Mouse (Mus musculus) left cerebral cortex, adult 18-20 months (tissue): ENCODE measurements around the gene Sparc. TPM values are rescaled to one million over a fixed set of nuclear protein-coding genes. Genes with fewer than 3 reads are reported as not detected.

Source experiments
- DNase-seq, 2 experiments: peaks; one replicate each; pipeline ENCODE4 v3.0.0; 2021 to 2022; ENCODE audit warnings: low spot score in 2 of 2, mixed read lengths in 1 of 2
- long read RNA-seq, 2 experiments: library from polyadenylated mRNA; stranded (forward); transcript quantifications; one replicate each; pipeline ENCODE4 v2.0.0; 2021
- total RNA-seq, 2 experiments: library from RNA; stranded (reverse); gene quantifications; 2 replicates each; pipeline ENCODE4 v1.2.3; 2021

The Sparc gene
- total RNA-seq = 100 to 1,000 TPM; 174 to 202 TPM
- long read RNA-seq, experiment 1, transcript Sparc-201 (10 exons, 2,300 nt) = major isoform, 112 of 209 reads
- long read RNA-seq, experiment 1, transcript Sparc-202 (10 exons, 2,115 nt) = minor isoform, 24 of 209 reads
- long read RNA-seq, experiment 1, transcript Sparc-205 (5 exons, 741 nt) = minor isoform, 28 of 209 reads
- long read RNA-seq, experiment 1, partial matches to known transcripts = 27 of 209 reads
- long read RNA-seq, experiment 1, other reads (novel, unspliced or antisense) = 15 of 209 reads
- long read RNA-seq, experiment 2, transcript Sparc-201 (10 exons, 2,300 nt) = major isoform, 82 of 204 reads
- long read RNA-seq, experiment 2, transcript Sparc-205 (5 exons, 741 nt) = minor isoform, 34 of 204 reads
- long read RNA-seq, experiment 2, transcript Sparc-203 (4 exons, 909 nt) = minor isoform, 5 of 204 reads
- long read RNA-seq, experiment 2, transcript Sparc-202 (10 exons, 2,115 nt) = minor isoform, 19 of 204 reads
- long read RNA-seq, experiment 2, partial matches to known transcripts = 40 of 204 reads
- long read RNA-seq, experiment 2, other reads (novel, unspliced or antisense) = 23 of 204 reads

DNA sequence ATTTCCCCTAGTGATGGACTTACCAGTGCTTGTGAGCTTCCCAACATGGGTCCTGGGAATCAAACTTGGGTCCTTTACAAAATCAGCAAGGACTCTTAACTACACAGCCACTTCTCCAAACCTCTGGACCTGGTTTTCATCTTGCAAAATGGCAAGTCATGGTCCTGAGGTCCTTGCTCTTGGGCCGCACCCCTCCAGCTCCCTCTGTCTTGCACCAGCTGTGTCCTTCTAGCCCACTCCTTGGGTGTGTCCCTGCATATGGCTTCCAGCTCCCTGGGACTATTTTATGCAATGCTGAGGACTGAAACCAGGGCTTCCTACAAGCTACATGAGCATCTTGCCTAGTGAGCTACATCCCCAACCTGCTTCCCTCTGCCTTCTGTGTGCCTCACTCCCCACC lies at the start of gene Sparc:
TSS of gene Sparc (minus strand) at position 206 of the 400 bp plus-strand sequence.
- DNase-seq = no peak

DNA sequence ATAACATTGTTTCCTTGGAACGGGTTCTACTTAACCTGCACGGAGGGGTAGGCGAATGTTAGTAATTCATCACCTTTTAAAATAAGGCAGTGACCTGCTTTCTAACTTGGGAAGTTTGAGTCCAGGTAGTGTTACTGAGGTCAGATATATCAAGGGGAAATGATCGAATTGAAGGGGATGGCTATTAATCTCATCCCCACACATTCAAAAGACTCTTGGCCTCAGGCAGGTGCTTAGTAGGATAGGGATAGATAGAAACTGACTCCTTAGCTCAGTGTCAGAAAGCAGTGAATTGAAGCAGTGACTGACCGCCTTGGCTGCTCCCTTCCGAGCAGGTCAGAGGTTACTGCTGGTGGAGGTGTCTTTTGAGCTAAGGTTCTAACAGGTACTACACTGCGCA lies 48.5 kb upstream of the Sparc start:
- no peak for DNase-seq

DNA sequence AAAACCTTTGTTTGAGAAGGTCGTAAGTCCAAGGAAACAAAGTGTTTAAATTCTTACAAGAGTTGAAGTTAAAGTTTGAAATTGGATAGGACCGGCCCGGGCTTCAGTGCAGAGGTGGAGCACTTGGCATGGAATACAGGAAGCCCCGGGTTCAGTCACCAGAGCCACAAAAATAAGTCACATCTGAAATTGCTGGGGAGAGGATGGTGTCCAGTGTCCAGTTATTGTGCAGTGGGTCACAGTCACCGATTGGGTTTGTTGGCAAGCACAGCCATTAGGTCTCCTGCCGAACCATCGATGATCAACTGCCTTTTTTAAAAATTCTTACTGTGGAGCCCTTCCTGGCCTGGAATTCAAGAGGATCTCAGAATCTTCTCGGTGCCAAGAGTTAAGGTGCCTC lies 47.8 kb upstream of the Sparc start:
- no peak for DNase-seq

DNA sequence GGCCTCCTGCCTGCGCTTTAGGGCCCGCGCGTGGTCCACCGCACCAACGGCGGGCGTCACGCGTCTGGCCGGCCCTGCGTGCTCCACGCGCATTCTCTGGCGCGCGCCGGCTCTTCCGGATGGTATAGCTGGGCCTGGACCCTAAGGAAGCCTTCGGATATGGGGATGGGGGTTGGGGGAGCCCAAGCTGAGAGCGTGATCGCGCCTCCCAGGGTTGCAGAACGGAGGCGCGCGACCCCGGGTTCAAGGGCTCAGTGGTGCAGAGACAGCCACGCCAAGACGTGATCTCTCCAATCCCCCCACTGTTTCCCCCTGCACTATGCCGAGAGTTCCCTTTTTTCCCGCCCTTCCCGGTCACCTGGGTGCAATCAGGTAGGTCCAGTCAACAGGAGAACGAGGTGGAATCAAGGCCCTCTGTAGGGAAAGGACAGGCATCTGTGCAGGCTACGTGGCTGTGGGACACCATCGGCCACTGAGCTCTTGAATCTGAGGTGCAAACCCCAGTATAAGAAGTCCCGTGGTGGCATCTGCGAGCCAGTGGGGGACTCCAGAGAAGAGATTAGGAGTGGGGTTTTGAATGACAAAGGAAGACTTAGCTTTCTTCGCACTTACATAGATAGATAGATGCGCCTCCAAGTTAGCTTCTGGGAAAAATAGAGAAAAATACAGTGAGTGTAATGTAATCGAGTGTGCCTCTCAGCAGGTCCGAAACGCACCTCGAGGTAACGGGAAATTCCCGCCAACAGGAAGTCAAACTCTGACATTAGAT lies 47.1 kb upstream of the Sparc start:
- DNase-seq = no peak

DNA sequence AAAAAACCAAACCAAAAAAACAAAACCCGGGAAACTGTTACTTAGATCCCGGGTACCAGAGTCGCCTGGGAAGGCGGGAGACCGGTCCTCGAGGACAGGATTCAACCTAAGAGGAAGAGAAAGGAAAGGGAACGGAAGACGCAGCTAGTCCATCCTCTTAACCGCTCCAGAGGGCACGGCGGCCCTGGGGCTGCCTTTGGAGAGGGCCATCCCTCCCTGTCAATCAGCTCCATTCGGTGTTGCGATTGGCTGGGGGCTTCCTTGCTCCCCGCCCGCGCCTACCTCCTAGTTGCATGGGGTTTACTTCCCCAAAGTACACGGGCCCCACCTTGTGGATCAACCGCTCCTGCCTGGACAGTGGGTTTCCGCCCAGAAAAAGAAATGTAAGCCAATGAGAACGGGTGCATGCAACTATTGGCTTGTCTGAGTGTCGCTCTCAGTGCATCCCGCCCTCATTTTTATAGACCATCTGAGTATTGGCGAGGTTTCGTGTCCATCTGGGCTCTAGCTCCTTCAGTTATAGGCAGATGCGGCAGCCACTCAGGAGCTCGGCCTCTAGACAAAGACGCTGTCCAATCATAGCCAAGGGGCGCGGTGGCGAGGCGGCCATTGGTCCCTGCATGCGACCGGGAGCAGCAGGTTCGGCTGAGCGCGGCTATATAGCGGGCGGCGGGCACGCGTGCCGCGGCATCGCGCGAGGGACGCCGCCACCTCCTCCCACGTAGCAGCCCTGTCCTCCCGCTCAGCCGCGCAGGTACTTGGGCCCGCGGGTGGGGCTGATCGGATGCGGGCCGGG lies 46.3 kb upstream of the Sparc start, which contains the start of gene G3bp1:
TSS of gene G3bp1 (plus strand) at position 638 of the 796 bp plus-strand sequence.
- peak; percentile 99 to 100 for DNase-seq

DNA sequence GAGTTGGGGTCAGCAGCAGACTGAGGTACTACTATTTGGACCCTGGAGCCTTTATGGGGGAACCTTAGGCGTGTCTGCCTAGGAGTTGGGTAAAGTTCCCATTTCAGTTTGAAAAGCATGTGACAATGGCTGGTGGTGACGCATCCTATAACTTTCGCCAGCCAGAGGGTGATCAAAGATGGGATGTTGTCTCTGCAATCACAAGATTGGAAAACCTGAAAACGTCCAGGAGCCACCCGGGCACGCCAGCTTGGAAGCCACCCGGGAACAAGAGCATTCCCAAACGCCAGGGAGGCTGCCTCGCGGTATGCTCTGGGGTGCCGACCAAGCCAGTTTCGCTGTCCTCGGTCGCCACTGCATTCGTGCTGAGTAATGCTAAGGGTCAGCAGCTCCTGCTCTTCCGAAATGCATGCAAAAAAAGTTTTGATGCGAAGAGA lies 45.6 kb upstream of the Sparc start:
- DNase-seq = no peak

DNA sequence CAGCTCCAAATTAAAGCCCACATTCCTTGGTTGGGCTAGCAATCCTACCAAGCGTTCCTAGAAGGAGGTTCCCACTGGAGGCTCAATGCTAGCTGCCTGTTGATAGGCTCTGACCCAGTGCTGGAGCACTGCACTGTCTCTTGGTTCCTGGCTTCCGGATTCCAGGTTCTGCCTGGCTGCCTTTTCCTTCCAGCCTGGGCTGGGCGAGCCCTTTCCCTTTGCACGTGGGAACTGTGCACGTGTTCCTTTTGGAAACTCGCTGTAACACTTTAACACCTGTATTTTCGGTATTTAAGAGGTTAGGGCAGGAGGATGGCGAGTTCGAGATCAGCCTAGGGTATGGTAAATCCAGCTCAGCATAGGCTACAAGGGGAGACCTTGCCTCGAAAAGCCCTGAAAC lies 45.0 kb upstream of the Sparc start:
- DNase-seq = no peak

DNA sequence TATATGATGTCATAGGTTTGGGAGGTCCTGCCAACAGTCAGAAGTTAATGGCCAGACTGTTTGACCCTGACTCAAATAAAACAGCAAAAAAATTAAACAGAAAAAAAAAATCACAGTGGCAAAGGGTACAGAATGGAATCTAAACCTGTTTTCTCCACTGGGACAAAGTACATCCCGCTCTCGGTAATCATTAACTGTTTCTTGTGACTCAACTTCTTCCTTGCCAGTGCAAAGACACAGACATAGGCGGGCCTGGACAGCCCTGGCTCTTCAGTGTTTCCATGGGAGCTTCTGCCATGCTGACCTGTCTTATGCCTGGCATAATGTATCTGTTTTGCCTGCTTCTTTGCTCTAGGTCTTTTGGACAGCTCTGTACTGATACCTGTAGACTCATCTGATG lies 42.2 kb upstream of the Sparc start:
- no peak for DNase-seq

DNA sequence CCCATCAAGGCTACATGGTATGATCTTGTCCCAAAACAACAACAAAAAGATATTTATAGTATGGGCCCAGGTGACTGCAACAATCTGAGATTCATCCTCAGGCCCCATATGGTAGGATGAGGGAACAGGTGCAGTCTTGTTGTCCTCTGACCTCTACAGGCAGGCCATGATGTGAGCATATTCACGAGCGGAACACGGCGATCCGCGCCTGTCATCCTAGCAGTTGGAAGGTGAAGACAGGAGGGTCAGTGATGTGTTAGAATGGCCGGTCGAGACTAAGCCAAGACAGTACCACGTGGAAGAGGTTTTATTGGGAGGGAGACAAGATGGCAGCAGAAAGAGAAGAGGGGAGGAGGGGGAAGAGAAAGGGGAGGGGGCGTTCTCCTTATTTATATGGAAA lies 41.7 kb upstream of the Sparc start:
- DNase-seq = no peak

DNA sequence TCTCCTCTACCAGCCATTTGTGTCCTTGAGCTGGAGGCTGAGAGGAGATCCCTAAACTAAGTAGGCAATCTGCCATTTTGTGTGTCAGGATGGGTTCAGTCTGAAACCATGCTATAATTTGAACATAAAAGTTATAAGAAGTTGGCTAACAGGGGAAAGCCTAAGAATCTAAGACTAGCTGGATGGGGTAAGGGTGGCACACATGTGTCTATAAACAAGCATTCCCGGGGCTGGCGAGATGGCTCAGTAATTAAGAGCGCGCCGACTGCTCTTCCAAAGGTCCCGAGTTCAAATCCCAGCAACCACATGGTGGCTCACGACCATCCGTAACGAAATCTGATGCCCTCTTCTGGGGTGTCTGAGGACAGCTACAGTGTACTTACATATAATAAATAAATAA lies 39.2 kb upstream of the Sparc start:
- no peak for DNase-seq

DNA sequence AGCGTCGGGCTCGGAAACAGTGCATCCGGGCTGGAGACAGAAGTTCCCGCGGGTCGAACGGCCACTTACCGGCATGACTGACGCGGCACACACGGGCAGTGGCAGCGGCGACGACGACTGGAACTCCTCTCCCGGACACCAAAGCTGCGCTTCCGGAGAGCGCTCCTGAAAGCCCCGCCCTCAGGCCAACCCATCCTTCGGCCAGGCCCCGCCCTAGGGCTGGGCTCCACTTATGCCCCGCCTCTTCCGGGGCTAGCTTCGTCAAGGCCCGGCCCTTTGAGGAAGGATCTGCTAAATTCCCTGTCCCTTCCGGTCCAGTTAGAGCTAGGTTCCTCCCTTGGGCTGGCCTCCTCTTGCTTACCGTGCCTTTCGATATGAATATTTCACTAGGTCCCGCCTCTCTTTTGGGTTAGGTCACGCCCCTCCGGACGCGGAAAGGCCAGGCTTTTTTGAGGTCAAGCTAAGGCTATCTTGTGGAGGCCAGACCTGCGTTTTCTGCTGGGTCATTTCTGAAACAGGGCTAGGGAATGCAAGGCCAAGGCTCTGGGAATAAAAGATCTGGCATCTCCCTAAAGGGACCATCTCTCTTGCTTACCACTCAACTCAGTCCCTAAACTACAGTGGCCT lies 38.1 kb upstream of the Sparc start, which contains the start of gene Atox1:
TSS of gene Atox1 (minus strand) at position 221 of the 627 bp plus-strand sequence.
- DNase-seq = peak; percentile 90 to 94

DNA sequence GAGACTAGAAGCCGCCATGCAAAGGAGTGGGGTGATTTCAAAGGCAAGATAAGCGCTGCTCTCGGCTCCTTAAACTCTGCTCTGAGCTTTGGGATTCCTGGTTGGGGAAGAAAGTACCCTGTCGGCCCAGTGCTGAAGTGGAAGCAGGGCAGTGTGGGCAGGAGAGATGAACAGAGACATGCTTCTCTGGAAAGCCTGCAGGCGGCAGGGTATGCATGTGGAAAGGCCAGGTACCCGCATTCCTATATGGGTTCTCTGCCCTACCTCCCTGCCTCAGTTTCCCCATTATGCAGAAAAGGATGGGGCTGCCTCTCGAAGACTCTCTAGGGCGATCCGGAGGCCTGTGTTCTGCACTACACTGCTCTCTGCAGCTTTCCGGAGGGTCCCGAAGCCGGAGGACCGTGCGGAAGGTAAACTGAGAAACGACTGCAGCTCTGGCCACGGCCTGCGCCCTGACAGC lies 37.6 kb upstream of the Sparc start:
- DNase-seq = peak in 1 of 2 experiments; percentile 12

DNA sequence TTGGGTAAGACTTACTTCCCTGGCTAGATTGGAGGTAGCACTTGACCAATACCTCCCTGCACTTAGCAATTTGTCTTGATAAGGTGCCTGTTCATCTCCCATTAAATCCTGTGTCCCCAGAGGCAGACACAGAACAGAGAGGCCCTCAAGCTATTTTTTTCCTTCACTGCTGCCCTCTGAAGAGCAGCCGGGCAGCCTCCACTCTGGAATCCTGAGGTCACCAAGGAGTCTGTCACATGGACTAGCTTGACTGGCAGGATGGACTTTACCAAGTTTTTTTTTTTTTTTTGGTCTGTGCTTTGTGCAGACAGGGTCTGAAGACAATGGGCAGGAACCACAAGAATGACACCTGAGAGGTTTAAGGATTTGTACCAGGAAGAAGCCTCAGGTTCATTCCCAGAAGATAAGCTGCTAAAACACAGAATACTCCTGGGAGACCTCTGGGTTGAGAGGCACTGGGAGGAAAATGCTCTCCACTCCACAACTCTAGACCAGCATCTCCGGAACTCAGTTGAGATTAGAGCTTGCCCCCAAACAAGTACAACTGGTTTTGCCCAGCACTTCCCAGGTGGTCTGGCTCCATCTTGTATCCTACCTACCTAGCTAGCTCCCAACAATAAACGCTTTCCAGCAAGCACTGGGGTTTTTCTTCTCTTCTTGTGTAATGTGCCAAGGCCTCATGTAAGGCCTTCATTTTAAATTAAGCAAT lies 37.0 kb upstream of the Sparc start:
- DNase-seq = no peak

DNA sequence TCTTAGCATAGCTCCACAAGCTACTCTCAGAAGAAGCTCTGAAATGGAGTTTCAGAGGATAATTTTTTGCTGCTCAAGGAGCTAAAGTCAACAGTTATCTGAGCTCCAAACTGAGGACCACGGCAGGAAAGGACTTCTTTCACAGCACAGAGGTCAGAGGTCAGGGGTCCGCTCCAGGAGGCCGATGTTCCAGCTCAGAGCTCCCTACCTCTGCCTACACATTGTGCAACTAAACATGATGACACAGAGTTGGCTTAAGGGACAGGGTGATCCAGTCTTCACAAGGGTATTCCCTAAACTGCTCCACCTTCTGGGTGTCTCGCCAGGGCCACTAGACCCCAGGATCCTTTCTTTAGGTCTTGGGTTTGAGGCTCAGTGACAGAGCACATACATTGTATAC lies 35.5 kb upstream of the Sparc start:
- no peak for DNase-seq

DNA sequence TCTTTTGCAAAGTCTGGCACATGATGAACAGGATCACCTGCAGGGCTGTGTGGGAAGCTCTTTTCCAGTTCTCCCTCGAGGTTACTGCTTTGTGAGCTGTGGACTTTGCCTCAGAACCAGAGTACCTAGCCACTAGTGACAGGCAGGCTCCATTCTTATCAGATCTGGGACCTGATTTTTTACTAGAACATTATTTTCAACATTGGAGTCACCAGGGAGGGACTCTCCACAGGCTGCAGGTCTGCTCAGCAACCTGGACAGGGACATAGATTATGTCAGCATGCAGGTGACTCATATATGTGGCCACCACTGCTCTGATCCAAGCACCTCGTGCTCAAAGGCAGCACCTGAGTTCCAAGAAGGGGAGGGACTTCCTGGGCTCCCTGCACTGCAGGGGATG lies 32.2 kb upstream of the Sparc start:
- no peak for DNase-seq

DNA sequence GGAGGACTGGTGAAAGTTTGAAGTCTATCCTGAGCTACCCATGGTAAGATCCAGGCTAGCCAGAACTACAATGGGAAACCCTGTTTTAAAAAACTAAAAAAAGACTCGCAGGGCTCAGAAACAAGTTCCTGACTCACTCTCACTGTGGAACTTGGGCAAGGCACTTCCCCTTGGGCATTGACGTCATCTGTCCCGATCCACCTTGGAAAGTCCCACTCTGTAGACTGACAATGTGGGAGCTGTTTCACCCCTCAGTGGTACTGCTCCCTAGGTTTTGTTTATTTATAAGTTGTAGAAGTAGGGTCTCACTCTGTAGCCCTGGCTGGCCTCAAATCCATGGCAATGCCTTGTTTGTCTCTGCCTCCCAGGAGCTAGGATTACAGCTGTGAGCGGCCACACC lies 30.7 kb upstream of the Sparc start:
- no peak for DNase-seq

DNA sequence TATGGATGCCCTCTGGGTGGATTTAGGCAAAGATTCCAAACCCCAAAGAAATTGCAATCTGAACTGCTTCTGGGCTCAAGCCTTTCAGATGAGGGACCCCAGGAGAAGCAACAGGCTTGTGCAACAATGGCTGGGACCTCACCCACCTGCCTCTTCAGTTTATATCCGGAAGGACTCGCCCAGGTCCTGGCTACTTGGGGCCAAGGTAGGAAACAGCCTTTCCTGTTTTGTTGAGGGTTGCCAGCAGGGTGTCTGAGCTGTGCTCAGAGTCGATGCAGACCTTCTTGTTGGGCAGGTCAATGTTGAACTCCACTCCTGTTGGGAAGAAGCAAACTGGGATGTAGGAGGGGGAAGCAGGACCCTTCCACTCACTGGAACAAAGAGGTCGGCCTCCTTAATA lies 27.3 kb upstream of the Sparc start:
- no peak for DNase-seq

DNA sequence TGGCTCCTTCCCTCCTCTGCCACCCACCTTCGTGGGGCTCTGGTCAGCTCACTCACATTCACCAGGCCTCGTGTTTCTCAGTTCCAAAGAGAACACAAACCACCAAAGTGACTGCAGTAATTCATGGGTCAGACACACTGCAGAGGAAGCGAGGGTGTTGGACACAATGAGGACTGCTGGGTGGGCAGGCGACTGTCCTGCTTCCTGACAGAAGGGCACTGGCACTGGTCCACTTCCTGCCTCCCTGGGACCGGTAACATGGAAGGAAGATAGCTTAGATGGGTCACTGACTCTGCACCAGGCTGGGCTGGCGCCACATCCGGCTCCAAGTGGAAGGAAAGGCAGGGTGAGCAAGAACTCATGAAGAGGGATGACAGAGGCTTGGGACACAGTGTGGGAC lies 26.5 kb upstream of the Sparc start:
- no peak for DNase-seq

DNA sequence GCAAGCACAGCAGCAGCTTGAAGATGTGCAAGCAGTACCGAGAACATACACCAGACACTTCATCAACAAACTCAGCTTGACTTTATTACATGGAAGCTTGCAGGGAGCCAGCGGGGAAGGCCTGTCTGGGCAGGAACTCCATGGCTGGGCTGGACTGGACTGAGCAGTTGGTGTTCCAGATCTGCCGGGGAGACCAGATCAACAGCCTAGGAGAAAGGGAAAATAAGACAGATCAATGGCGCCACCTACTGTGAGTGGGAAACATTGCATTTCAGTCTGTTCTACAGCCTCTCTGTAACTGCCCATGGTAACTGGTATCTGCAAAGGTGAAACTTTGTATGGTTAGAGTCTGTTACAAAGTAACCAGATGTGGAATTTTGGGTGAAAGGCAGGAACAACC lies 23.6 kb upstream of the Sparc start:
- peak; percentile 86 to 88 for DNase-seq

DNA sequence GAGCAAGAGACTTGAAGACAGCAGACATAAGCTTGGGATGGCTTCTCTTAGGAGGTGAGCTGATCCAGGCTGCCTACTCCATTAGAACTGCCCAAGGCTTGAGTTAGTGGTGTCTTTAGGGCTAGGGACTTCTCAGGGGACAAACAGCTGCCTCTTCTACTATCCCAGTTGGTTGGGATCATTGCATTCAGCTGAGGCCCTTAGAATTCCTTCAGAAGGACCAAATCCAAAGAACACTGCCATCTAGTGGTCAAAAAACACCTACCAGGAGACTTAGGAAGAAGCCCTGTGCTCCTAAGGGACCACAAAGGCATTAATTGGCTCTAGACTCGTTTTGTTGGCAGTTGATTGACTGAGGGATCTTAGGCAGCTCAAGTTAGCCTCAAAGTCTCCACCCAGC lies 21.8 kb upstream of the Sparc start:
- peak; percentile 28 to 50 for DNase-seq
